Mouse (Mus musculus) stomach, embryonic 16.5 days (tissue): Measurements from ENCODE around the gene Myo18b. TPM values are rescaled to one million over a fixed set of nuclear protein-coding genes. Genes with fewer than 3 reads are reported as not detected.

Experiments
- ATAC-seq: fragments of 200-750 bp; cut with Nextera tagmentation; 2 replicates; pipeline ENCODE4 v1.8.0; 2017; ENCODE audit warnings: moderate number of reproducible peaks, moderate TSS enrichment; ENCODE audit not compliant: insufficient read depth, low FRiP score
- H3K27ac ChIP-seq: fragments of 300-500 bp; sonication (generic); 2 replicates; pipeline ENCODE4 v1.5.1; 2014; ENCODE audit warnings: low read length
- H3K27me3 ChIP-seq: fragments of 300-500 bp; sonication (generic); 2 replicates; pipeline ENCODE4 v1.6.1; 2014; ENCODE audit warnings: low read length, control low read depth, mixed read lengths; ENCODE audit not compliant: control insufficient read depth, insufficient read depth
- H3K36me3 ChIP-seq: fragments of 300-500 bp; sonication (generic); 2 replicates; pipeline ENCODE4 v1.6.1; 2014; ENCODE audit warnings: low read length; ENCODE audit not compliant: control insufficient read depth, insufficient read depth
- H3K4me1 ChIP-seq: fragments of 300-500 bp; sonication (generic); 2 replicates; pipeline ENCODE4 v1.6.1; 2014; ENCODE audit warnings: low read length, control low read depth, mixed read lengths; ENCODE audit not compliant: control insufficient read depth, insufficient read depth
- H3K4me2 ChIP-seq: fragments of 300-500 bp; sonication (generic); 2 replicates; pipeline ENCODE4 v1.6.1; 2014; ENCODE audit warnings: low read depth, low read length, mixed read lengths
- H3K4me3 ChIP-seq: fragments of 300-500 bp; sonication (generic); replicated peaks from 2 replicates; pipeline ENCODE4 v1.5.1; 2014; ENCODE audit warnings: mild to moderate bottlenecking, low read length
- H3K9ac ChIP-seq: fragments of 300-500 bp; sonication (generic); 2 replicates; pipeline ENCODE4 v1.6.1; 2014; ENCODE audit warnings: low read length
- H3K9me3 ChIP-seq: fragments of 300-500 bp; sonication (generic); replicated peaks from 2 replicates; pipeline ENCODE4 v1.6.1; 2016; ENCODE audit warnings: low read length, control low read depth; ENCODE audit not compliant: control insufficient read depth
- whole genome bisulfite sequencing: fragments of 180-500 bp; shearing (Covaris S2); extraction: QIAGEN DNeasy Blood & Tissue Kit; methylation state at CpG from one replicate; pipeline ENCODE4 v1.1.7; 2014; 5-methylcytosine and 5-hydroxymethylcytosine counted together
- polyA plus RNA-seq: library from polyadenylated mRNA; unstranded; fragments of >200 nt; fragmentation: Nextera tagmentation; extraction: Ambion mirVana; gene quantifications from 2 replicates; pipeline ENCODE4 v1.2.1, GENCODE M21; 2015

The Myo18b gene
- polyA plus RNA-seq, 1 experiment from 2014 or later: 2.1 TPM

- Histone ChIP-seq H3K4me3 (no peak overlapping the region), H3K9me3 (no peaks in the 10 kb centered on the region), H3K27ac (no peak overlapping the region), H3K27me3 (no peaks in the 10 kb centered on the region; the same call in 1 of the 2 replicates), H3K4me2 (no peak overlapping the region), H3K36me3 (no peaks in the 10 kb centered on the region), H3K9ac (no peak overlapping the region), H3K4me1 (no peaks in the 10 kb centered on the region)
- WGBS: 59% methylated on average over 5 of the region's 5 CpGs
- ATAC-seq: peak; percentile 53; the same call in 1 of the 2 replicates
Measured at GRCm38 (mm10) chr5:112780383-112780782, 115.8 kb downstream of the Myo18b start.

- Histone ChIP-seq H3K27ac (no peak overlapping the region), H3K27me3 (no peaks in the 10 kb centered on the region; the same call in 1 of the 2 replicates), H3K4me3 (no peak overlapping the region), H3K9ac (no peak overlapping the region), H3K36me3 (no peaks in the 10 kb centered on the region), H3K4me1 (no peaks in the 10 kb centered on the region), H3K9me3 (no peaks in the 10 kb centered on the region), H3K4me2 (no peak overlapping the region)
- 26% methylated on average over 15 of the region's 15 CpGs for WGBS
- ATAC-seq: no peak
Measured at GRCm38 (mm10) chr5:112776781-112777405, 119.3 kb downstream of the Myo18b start.

- no peak overlapping the region for H3K4me2 ChIP-seq
Measured at GRCm38 (mm10) chr5:112773429-112773828, 122.7 kb downstream of the Myo18b start.

GRCm38 (mm10) chr5:112771376-112771901, 124.7 kb downstream of the Myo18b start:
- no peak for ATAC-seq
- no peaks in the 10 kb centered on the region for H3K9me3 ChIP-seq
- WGBS: 45% methylated on average over 6 of the region's 6 CpGs
- no peaks in the 10 kb centered on the region for H3K36me3 ChIP-seq
- no peak overlapping the region for H3K4me2 ChIP-seq
- H3K4me1 ChIP-seq: no peaks in the 10 kb centered on the region
- no peak overlapping the region for H3K4me3 ChIP-seq
- H3K9ac ChIP-seq: no peak overlapping the region
- no peaks in the 10 kb centered on the region; the same call in 1 of the 2 replicates for H3K27me3 ChIP-seq
- H3K27ac ChIP-seq: no peak overlapping the region

More at GRCm38 (mm10) chr5:112773429-112773828, 122.7 kb downstream of the Myo18b start:
- 48% methylated on average over 4 of the region's 4 CpGs for WGBS
- Histone ChIP-seq H3K27me3 (no peaks in the 10 kb centered on the region; the same call in 1 of the 2 replicates), H3K4me3 (no peak overlapping the region), H3K27ac (no peak overlapping the region), H3K36me3 (no peaks in the 10 kb centered on the region), H3K9me3 (no peaks in the 10 kb centered on the region), H3K9ac (no peak overlapping the region), H3K4me1 (no peaks in the 10 kb centered on the region)
- ATAC-seq: no peak

- ATAC-seq: no peak
Measured at GRCm38 (mm10) chr5:112769721-112770119, 126.4 kb downstream of the Myo18b start.

GRCm38 (mm10) chr5:112769020-112769720, 127.0 kb downstream of the Myo18b start:
- Histone ChIP-seq H3K36me3 (no peaks in the 10 kb centered on the region), H3K9me3 (no peaks in the 10 kb centered on the region), H3K27me3 (no peaks in the 10 kb centered on the region), H3K4me2 (no peak overlapping the region), H3K4me3 (no peak overlapping the region), H3K27ac (no peak overlapping the region), H3K9ac (no peak overlapping the region), H3K4me1 (no peaks in the 10 kb centered on the region)
- no peak for ATAC-seq
- WGBS: 29% methylated on average over 11 of the region's 11 CpGs

More at GRCm38 (mm10) chr5:112769721-112770119, 126.4 kb downstream of the Myo18b start:
- Histone ChIP-seq H3K9ac (no peak overlapping the region), H3K4me3 (no peak overlapping the region), H3K27me3 (no peaks in the 10 kb centered on the region), H3K9me3 (no peaks in the 10 kb centered on the region), H3K36me3 (no peaks in the 10 kb centered on the region), H3K4me2 (no peak overlapping the region), H3K4me1 (no peaks in the 10 kb centered on the region), H3K27ac (no peak overlapping the region)
- WGBS: 9% methylated on average over 4 of the region's 4 CpGs

GRCm38 (mm10) chr5:112768556-112768955, 127.6 kb downstream of the Myo18b start:
- Histone ChIP-seq H3K9me3 (no peaks in the 10 kb centered on the region), H3K4me2 (no peak overlapping the region), H3K4me1 (no peaks in the 10 kb centered on the region), H3K4me3 (no peak overlapping the region), H3K9ac (no peak overlapping the region), H3K27me3 (no peaks in the 10 kb centered on the region), H3K36me3 (no peaks in the 10 kb centered on the region), H3K27ac (no peak overlapping the region)
- WGBS: 90% methylated on average over 5 of the region's 5 CpGs
- no peak for ATAC-seq

- Histone ChIP-seq H3K27ac (no peak overlapping the region), H3K36me3 (no peaks in the 10 kb centered on the region), H3K4me2 (no peak overlapping the region), H3K27me3 (no peaks in the 10 kb centered on the region), H3K9ac (no peak overlapping the region), H3K4me1 (no peaks in the 10 kb centered on the region), H3K4me3 (no peak overlapping the region), H3K9me3 (no peaks in the 10 kb centered on the region)
- no peak for ATAC-seq
- 73% methylated on average over 3 of the region's 3 CpGs for WGBS
Measured at GRCm38 (mm10) chr5:112761415-112762075, 134.6 kb downstream of the Myo18b start.

- Histone ChIP-seq H3K4me2 (no peak overlapping the region), H3K4me3 (no peak overlapping the region), H3K9ac (no peak overlapping the region), H3K27ac (no peak overlapping the region), H3K4me1 (no peaks in the 10 kb centered on the region), H3K36me3 (no peaks in the 10 kb centered on the region), H3K27me3 (no peaks in the 10 kb centered on the region), H3K9me3 (no peaks in the 10 kb centered on the region)
- no peak for ATAC-seq
- WGBS: 23% methylated on average over 10 of the region's 10 CpGs
Measured at GRCm38 (mm10) chr5:112755581-112755980, 140.6 kb downstream of the Myo18b start.
